Mouse (Mus musculus): Measurements from ENCODE around the gene Zfp541.

DNA sequence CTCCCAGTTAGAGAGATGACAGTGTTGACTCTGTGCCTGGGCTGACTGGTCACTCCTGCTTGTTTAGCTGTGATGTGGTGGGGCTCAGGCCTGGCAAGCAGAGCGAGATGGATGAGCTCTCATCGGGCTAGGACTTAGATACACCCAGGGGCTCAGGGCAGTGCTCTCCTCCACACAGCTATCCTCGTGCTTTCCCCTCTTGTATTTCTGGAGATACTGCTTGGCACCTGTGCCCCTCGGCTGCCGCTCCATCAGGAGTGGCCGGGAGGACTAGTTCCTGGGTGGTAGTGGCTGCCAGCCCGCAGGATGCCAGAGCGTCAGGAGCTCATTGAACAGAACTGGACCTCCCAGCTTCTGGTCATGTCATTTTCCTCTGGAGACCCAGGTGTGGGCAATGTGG lies 48.5 kb downstream of the Zfp541 start:
- no peak for TF ChIP-seq POLR2A (IDR thresholded peaks at IDR 0.05; ENCODE audit: insufficient read depth, low read length)
- TF ChIP-seq EP300 (IDR thresholded peaks at IDR 0.05; ENCODE audit: insufficient read depth, low read depth, low read length), result no peak

Data from ES-Bruce4 (cell line).